Mouse (Mus musculus): ENCODE measurements around the gene Rps6ka5. TPM values are rescaled to one million over a fixed set of nuclear protein-coding genes. Genes with fewer than 3 reads are reported as not detected.

Gene Rps6ka5
- polyA plus RNA-seq, 1 experiment from 2014 or later, result 7.0 TPM

DNA sequence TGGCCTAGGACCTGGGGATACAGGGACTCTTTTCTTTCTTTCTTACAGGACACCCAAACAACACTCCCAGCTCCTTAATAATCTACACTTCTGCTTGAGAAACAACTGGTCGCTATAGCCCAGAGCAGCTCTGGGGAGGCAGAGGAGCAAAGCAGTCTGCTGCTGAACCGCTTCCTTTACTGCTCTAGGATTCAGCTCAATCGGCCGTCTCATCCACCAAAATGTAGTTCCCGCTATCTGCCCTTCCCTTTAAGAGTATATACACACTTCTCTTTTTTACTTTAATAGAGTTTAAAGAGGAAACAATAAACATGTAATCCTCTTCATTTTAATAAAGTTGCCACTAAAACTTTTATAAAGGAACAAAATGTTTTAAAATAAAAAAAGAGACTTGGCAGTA is 117.0 kb downstream of the Rps6ka5 start:
- 86% methylated on average over 5 of the region's 5 CpGs for WGBS
- no peak for ATAC-seq
- no peak overlapping the region for H3K4me3 ChIP-seq (ENCODE audit: low read depth, low read length)
- no peaks in the 10 kb centered on the region for H3K4me1 ChIP-seq (ENCODE audit: control insufficient read depth, insufficient read depth, low read length)
- no peak overlapping the region for H3K27ac ChIP-seq (ENCODE audit: low read length)
- H3K4me2 ChIP-seq (ENCODE audit: low read length), result no peak overlapping the region
- H3K9me3 ChIP-seq (replicated peaks; ENCODE audit: control insufficient read depth, low read length, poor library complexity, severe bottlenecking), result no peaks in the 10 kb centered on the region
- no peaks in the 10 kb centered on the region for H3K27me3 ChIP-seq (ENCODE audit: control insufficient read depth, insufficient read depth, low read depth, low read length)
- no peak overlapping the region for H3K9ac ChIP-seq (ENCODE audit: low read depth, low read length)
- no peaks in the 10 kb centered on the region for H3K36me3 ChIP-seq (ENCODE audit: control insufficient read depth, insufficient read depth, low read length)

DNA sequence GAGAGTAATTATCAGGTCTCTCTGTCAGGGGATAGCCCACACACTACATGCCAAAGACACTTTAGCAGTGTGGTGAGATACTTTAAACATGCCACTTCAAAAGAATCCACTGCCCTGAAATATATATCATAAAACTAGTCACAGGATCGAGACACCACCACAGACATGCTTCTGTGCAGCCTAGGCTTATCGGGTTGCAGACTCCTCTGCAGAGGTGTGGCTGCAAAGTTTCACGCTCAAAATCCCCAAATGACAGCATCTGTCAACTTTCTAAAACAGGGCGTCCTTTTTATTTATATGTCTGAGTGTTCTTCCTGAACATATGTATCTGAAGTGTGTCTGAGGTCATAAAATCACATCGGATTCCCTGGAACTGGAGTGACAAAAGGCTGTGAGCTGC is 117.7 kb downstream of the Rps6ka5 start:
- 87% methylated on average over 5 of the region's 5 CpGs for WGBS
- Histone ChIP-seq H3K9ac (ENCODE audit: low read depth, low read length) (no peak overlapping the region), H3K4me1 (ENCODE audit: control insufficient read depth, insufficient read depth, low read length) (no peaks in the 10 kb centered on the region), H3K27me3 (ENCODE audit: control insufficient read depth, insufficient read depth, low read depth, low read length) (no peaks in the 10 kb centered on the region), H3K4me3 (ENCODE audit: low read depth, low read length) (no peak overlapping the region), H3K9me3 (replicated peaks; ENCODE audit: control insufficient read depth, low read length, poor library complexity, severe bottlenecking) (no peaks in the 10 kb centered on the region), H3K27ac (ENCODE audit: low read length) (no peak overlapping the region), H3K4me2 (ENCODE audit: low read length) (no peak overlapping the region), H3K36me3 (ENCODE audit: control insufficient read depth, insufficient read depth, low read length) (no peaks in the 10 kb centered on the region)
- ATAC-seq, result no peak

DNA sequence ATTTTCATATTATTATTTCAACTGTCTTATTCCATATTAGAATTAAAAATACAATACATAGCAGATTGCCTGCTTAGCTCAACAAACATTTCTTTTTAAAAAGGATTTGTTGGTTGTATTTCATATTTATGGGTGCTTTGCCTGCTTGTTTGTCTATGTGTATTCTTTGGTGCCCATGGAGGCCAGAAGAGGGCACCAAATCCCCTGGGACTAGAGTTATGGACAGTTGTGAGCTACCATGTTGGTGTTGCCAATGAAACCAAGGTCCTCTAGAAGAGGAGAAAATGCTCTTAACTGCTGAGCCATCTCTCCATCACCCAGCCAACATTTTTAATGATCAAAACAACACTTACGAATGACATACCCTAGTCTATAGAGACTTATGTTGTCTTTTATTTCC is 120.0 kb downstream of the Rps6ka5 start:
- H3K36me3 ChIP-seq (ENCODE audit: control insufficient read depth, insufficient read depth, low read length), result no peaks in the 10 kb centered on the region
- H3K4me3 ChIP-seq (ENCODE audit: low read depth, low read length), result no peak overlapping the region
- no peak overlapping the region for H3K9ac ChIP-seq (ENCODE audit: low read depth, low read length)
- WGBS, result 87% methylated on average over 1 of the region's 1 CpGs
- ATAC-seq, result no peak
- no peaks in the 10 kb centered on the region for H3K27me3 ChIP-seq (ENCODE audit: control insufficient read depth, insufficient read depth, low read depth, low read length)
- no peak overlapping the region for H3K27ac ChIP-seq (ENCODE audit: low read length)
- H3K4me1 ChIP-seq (ENCODE audit: control insufficient read depth, insufficient read depth, low read length), result no peaks in the 10 kb centered on the region
- no peak overlapping the region for H3K4me2 ChIP-seq (ENCODE audit: low read length)
- no peaks in the 10 kb centered on the region for H3K9me3 ChIP-seq (replicated peaks; ENCODE audit: control insufficient read depth, low read length, poor library complexity, severe bottlenecking)

DNA sequence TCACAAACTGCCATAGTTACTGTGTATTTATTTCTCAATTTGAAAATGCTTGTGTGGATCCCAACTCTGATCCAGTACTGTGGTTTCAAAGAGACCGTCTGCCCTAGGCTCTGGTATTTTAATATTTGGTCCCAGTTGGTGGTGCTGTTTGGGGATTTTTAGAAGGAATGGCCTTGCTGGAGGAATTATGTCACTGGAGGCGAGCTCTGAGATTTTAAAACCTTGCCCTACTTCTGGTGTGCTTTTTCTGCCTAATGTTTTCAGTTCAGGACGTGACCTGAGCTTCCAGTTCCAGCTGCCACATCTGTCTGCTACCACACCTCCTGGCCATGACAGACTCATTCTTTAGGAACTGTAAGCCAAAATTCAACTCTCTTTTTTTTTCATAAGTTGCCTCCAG is 121.2 kb downstream of the Rps6ka5 start:
- Histone ChIP-seq H3K4me1 (ENCODE audit: control insufficient read depth, insufficient read depth, low read length) (no peaks in the 10 kb centered on the region), H3K27me3 (ENCODE audit: control insufficient read depth, insufficient read depth, low read depth, low read length) (no peaks in the 10 kb centered on the region), H3K27ac (ENCODE audit: low read length) (no peak overlapping the region), H3K4me2 (ENCODE audit: low read length) (no peak overlapping the region), H3K4me3 (ENCODE audit: low read depth, low read length) (no peak overlapping the region), H3K9ac (ENCODE audit: low read depth, low read length) (no peak overlapping the region), H3K9me3 (replicated peaks; ENCODE audit: control insufficient read depth, low read length, poor library complexity, severe bottlenecking) (no peaks in the 10 kb centered on the region), H3K36me3 (ENCODE audit: control insufficient read depth, insufficient read depth, low read length) (no peaks in the 10 kb centered on the region)
- 80% methylated on average over 3 of the region's 3 CpGs for WGBS
- no peak for ATAC-seq

DNA sequence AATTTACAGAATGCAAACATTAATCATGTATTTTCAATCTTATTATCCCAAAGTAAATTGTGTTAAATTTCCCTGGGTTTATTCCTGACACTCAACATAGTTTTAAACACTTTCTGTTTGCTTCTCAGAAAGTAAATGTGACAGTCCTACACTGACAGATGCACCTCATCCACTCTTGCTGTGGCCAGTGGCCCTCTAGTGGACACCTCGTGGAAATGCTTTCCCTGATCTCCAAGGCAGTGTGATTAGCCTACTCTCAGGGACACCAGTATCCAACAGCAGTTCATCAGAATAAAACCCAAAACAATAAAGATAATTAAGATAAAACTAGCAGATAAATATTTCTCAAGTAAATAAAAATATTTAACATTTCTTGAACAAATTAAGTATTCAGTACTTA is 122.2 kb downstream of the Rps6ka5 start:
- Histone ChIP-seq H3K27ac (ENCODE audit: low read length) (no peak overlapping the region), H3K4me3 (ENCODE audit: low read depth, low read length) (no peak overlapping the region), H3K36me3 (ENCODE audit: control insufficient read depth, insufficient read depth, low read length) (no peaks in the 10 kb centered on the region), H3K9ac (ENCODE audit: low read depth, low read length) (no peak overlapping the region), H3K4me1 (ENCODE audit: control insufficient read depth, insufficient read depth, low read length) (no peaks in the 10 kb centered on the region), H3K9me3 (replicated peaks; ENCODE audit: control insufficient read depth, low read length, poor library complexity, severe bottlenecking) (no peaks in the 10 kb centered on the region), H3K27me3 (ENCODE audit: control insufficient read depth, insufficient read depth, low read depth, low read length) (no peaks in the 10 kb centered on the region), H3K4me2 (ENCODE audit: low read length) (no peak overlapping the region)
- peak; percentile 89; the same call in 1 of the 2 replicates for ATAC-seq
- WGBS, result 0% methylated on average over 1 of the region's 1 CpGs

DNA sequence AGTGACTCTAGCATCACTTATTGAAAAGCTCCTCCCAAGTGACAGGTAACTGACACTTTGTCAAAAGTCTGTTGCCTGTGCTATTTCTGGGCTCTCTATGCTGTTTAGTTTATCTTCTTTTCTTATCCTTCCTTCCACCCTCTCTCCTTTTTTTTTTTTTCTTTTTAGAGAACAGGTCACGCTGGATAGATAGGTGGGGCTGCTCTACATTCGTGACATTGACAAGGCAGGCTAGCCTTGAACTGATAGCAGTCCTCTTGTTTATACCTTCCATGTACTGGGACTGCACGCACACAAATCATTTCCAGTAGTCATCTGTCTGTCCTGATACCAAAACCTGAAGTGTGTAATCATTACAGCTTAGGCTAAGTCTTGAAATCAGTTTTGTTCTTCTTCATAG is 132.1 kb downstream of the Rps6ka5 start:
- Histone ChIP-seq H3K4me2 (ENCODE audit: low read length) (no peak overlapping the region), H3K9ac (ENCODE audit: low read depth, low read length) (no peak overlapping the region), H3K4me3 (ENCODE audit: low read depth, low read length) (no peak overlapping the region), H3K27me3 (ENCODE audit: control insufficient read depth, insufficient read depth, low read depth, low read length) (no peaks in the 10 kb centered on the region), H3K36me3 (ENCODE audit: control insufficient read depth, insufficient read depth, low read length) (no peaks in the 10 kb centered on the region), H3K9me3 (replicated peaks; ENCODE audit: control insufficient read depth, low read length, poor library complexity, severe bottlenecking) (no peaks in the 10 kb centered on the region), H3K27ac (ENCODE audit: low read length) (no peak overlapping the region), H3K4me1 (ENCODE audit: control insufficient read depth, insufficient read depth, low read length) (no peaks in the 10 kb centered on the region)
- no peak for ATAC-seq
- 84% methylated on average over 3 of the region's 3 CpGs for WGBS

DNA sequence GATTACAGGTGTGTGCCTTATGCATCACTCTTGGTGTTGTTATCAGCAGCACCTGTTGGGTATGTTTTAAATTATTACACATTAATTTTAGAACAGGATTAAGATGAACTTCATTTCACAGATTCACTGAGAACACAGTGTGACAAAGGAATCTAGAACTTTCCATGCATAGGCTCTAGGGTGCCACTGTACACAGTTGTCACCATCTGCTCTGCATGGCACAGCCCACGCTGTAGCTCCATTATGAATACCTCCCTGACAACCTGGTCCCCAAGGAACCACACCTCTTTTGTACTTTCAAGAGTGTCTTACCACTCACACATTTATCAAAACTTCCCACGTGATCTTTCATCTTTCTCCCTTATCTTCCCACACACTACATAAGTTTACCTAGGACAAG is 140.2 kb downstream of the Rps6ka5 start:
- H3K9me3 ChIP-seq (replicated peaks; ENCODE audit: control insufficient read depth, low read length, poor library complexity, severe bottlenecking), result no peaks in the 10 kb centered on the region
- WGBS, result 91% methylated on average over 2 of the region's 2 CpGs
- H3K4me2 ChIP-seq (ENCODE audit: low read length), result no peak overlapping the region
- H3K27ac ChIP-seq (ENCODE audit: low read length), result no peak overlapping the region
- no peak overlapping the region for H3K9ac ChIP-seq (ENCODE audit: low read depth, low read length)
- H3K36me3 ChIP-seq (ENCODE audit: control insufficient read depth, insufficient read depth, low read length), result no peaks in the 10 kb centered on the region
- no peaks in the 10 kb centered on the region for H3K4me1 ChIP-seq (ENCODE audit: control insufficient read depth, insufficient read depth, low read length)
- H3K27me3 ChIP-seq (ENCODE audit: control insufficient read depth, insufficient read depth, low read depth, low read length), result no peaks in the 10 kb centered on the region
- ATAC-seq, result no peak
- no peak overlapping the region for H3K4me3 ChIP-seq (ENCODE audit: low read depth, low read length)

DNA sequence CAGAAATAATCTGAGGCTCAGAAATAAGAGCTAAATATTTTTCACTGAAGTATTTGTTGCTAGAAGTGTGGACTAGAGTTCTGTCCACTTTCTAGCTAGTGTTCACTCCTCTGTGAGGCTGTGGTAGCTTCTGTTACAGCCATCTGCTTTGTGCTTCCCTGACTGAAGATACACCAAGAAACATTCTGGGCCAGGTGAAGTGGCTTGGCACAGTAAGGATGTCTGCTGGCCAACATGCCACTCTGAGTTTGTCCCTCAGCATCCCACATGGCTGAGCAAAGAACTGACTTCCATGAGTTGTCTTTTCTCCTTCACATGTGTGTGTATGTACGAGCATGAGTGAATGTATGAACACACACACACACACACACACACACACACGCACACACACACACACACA is 147.6 kb downstream of the Rps6ka5 start:
- no peak overlapping the region for H3K27ac ChIP-seq (ENCODE audit: low read length)
- no peaks in the 10 kb centered on the region for H3K4me1 ChIP-seq (ENCODE audit: control insufficient read depth, insufficient read depth, low read length)
- no peaks in the 10 kb centered on the region for H3K9me3 ChIP-seq (replicated peaks; ENCODE audit: control insufficient read depth, low read length, poor library complexity, severe bottlenecking)
- no peak overlapping the region for H3K4me3 ChIP-seq (ENCODE audit: low read depth, low read length)
- H3K4me2 ChIP-seq (ENCODE audit: low read length), result no peak overlapping the region
- 100% methylated on average over 2 of the region's 2 CpGs for WGBS
- H3K27me3 ChIP-seq (ENCODE audit: control insufficient read depth, insufficient read depth, low read depth, low read length), result no peaks in the 10 kb centered on the region
- H3K9ac ChIP-seq (ENCODE audit: low read depth, low read length), result no peak overlapping the region
- no peaks in the 10 kb centered on the region for H3K36me3 ChIP-seq (ENCODE audit: control insufficient read depth, insufficient read depth, low read length)
- no peak for ATAC-seq

DNA sequence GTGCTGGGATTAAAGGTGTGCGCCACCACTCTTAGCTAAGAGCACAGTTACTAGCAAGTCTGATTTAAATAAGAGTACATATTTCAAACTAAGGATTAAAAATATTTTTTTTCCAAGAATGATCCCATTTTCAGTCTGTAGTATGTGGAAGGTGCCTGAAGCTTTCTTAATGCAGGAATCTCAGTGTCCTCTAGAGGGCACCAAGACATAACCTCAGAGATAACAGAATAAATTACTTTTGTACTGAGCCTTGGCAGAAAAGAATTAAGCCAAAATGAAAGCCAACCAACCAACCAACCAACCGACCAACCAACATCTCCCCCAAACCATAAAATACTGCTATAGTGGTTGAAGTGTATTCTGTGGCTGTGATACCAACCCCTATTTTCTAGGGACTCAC is 148.5 kb downstream of the Rps6ka5 start:
- Histone ChIP-seq H3K4me2 (ENCODE audit: low read length) (no peak overlapping the region), H3K4me1 (ENCODE audit: control insufficient read depth, insufficient read depth, low read length) (no peaks in the 10 kb centered on the region), H3K36me3 (ENCODE audit: control insufficient read depth, insufficient read depth, low read length) (no peaks in the 10 kb centered on the region), H3K27ac (ENCODE audit: low read length) (no peak overlapping the region), H3K4me3 (ENCODE audit: low read depth, low read length) (no peak overlapping the region), H3K9ac (ENCODE audit: low read depth, low read length) (no peak overlapping the region), H3K27me3 (ENCODE audit: control insufficient read depth, insufficient read depth, low read depth, low read length) (no peaks in the 10 kb centered on the region), H3K9me3 (replicated peaks; ENCODE audit: control insufficient read depth, low read length, poor library complexity, severe bottlenecking) (no peaks in the 10 kb centered on the region)
- 0 out of 2 replicates have a peak, but pooled peaks have one; percentile 8 for ATAC-seq
- WGBS, result 49% methylated on average over 2 of the region's 2 CpGs

DNA sequence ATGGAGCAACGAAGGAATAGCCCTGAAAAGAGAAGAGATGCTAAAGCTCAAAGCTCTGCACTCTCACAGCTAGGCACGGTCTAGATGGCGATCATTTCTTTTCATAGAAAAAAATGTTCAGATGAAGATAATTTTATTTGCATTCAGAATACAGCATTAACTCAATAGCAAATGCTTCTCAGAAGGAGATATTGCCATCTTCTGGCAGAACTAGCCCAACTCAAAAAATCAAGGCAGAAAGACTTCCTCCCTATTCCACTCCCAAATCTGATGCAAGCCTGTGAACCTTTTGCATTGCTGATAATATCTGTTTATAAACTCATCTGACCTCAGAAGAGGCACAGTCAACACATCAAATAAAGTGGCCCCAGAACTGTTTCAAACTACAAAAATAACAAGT is 151.0 kb downstream of the Rps6ka5 start:
- 77% methylated on average over 3 of the region's 3 CpGs for WGBS
- no peak overlapping the region for H3K27ac ChIP-seq (ENCODE audit: low read length)
- H3K9me3 ChIP-seq (replicated peaks; ENCODE audit: control insufficient read depth, low read length, poor library complexity, severe bottlenecking), result no peaks in the 10 kb centered on the region
- no peak overlapping the region for H3K4me2 ChIP-seq (ENCODE audit: low read length)
- H3K27me3 ChIP-seq (ENCODE audit: control insufficient read depth, insufficient read depth, low read depth, low read length), result no peaks in the 10 kb centered on the region
- no peaks in the 10 kb centered on the region for H3K36me3 ChIP-seq (ENCODE audit: control insufficient read depth, insufficient read depth, low read length)
- no peak for ATAC-seq
- no peak overlapping the region for H3K9ac ChIP-seq (ENCODE audit: low read depth, low read length)
- no peak overlapping the region for H3K4me3 ChIP-seq (ENCODE audit: low read depth, low read length)
- H3K4me1 ChIP-seq (ENCODE audit: control insufficient read depth, insufficient read depth, low read length), result no peaks in the 10 kb centered on the region
